Mouse (Mus musculus) limb, embryonic 11.5 days (tissue): ENCODE measurements around the gene Ncs1. TPM values are rescaled to one million over a fixed set of nuclear protein-coding genes. Genes with fewer than 3 reads are reported as not detected.
A peak's percentile ranks its signal among the peaks of the same experiment; 100 is the strongest.

ENCODE experiments used
- ATAC-seq: fragments of 200-750 bp; cut with Nextera tagmentation; 2 replicates; pipeline ENCODE4 v1.8.0; 2017; ENCODE audit warnings: low read depth; ENCODE audit not compliant: insufficient number of reproducible peaks, low FRiP score, low TSS enrichment
- DNase-seq: peaks from one replicate; pipeline ENCODE4 v3.0.0-alpha.2; 2015; ENCODE audit warnings: low spot score
- H3K27ac ChIP-seq: fragments of 300-500 bp; sonication (generic); replicated peaks from 2 replicates; pipeline ENCODE4 v1.5.1; 2014; ENCODE audit warnings: low read depth, mild to moderate bottlenecking, low read length
- H3K27me3 ChIP-seq: fragments of 300-500 bp; sonication (generic); 2 replicates; pipeline ENCODE4 v1.6.1; 2014; ENCODE audit warnings: mild to moderate bottlenecking, low read length, mixed read lengths; ENCODE audit not compliant: control insufficient read depth, insufficient read depth
- H3K36me3 ChIP-seq: fragments of 300-500 bp; sonication (generic); 2 replicates; pipeline ENCODE4 v1.6.1; 2014; ENCODE audit warnings: mild to moderate bottlenecking, low read length, moderate library complexity, mixed read lengths; ENCODE audit not compliant: control insufficient read depth, insufficient read depth
- H3K4me1 ChIP-seq: fragments of 300-500 bp; sonication (generic); 2 replicates; pipeline ENCODE4 v1.6.1; 2014; ENCODE audit warnings: low read length, mixed read lengths; ENCODE audit not compliant: control insufficient read depth, insufficient read depth
- H3K4me2 ChIP-seq: fragments of 300-500 bp; sonication (generic); 2 replicates; pipeline ENCODE4 v1.6.1; 2014; ENCODE audit warnings: low read depth, mild to moderate bottlenecking, moderate library complexity; ENCODE audit not compliant: severe bottlenecking
- H3K4me3 ChIP-seq: fragments of 300-500 bp; sonication (generic); 2 replicates; pipeline ENCODE4 v1.5.1; 2014; ENCODE audit warnings: low read depth, low read length
- H3K9ac ChIP-seq: fragments of 300-500 bp; sonication (generic); 2 replicates; pipeline ENCODE4 v1.6.1; 2014; ENCODE audit warnings: mild to moderate bottlenecking, low read length
- H3K9me3 ChIP-seq: fragments of 300-500 bp; sonication (generic); 2 replicates; pipeline ENCODE4 v1.6.1; 2016; ENCODE audit warnings: low read length; ENCODE audit not compliant: control insufficient read depth
- WGBS: fragments of 180-500 bp; shearing (Covaris S2); extraction: QIAGEN DNeasy Blood & Tissue Kit; methylation state at CpG from one replicate; pipeline ENCODE4 v1.1.7; 2014; 5-methylcytosine and 5-hydroxymethylcytosine counted together
- polyA plus RNA-seq: library from polyadenylated mRNA; unstranded; fragments of >200 nt; fragmentation: Nextera tagmentation; extraction: Ambion mirVana; gene quantifications from 2 replicates; pipeline ENCODE4 v1.2.1, GENCODE M21; 2014

Gene Ncs1
- polyA plus RNA-seq, 1 experiment from 2014 or later, result 59.6 TPM

GRCm38 (mm10) chr2:31221582-31221981, 24.0 kb upstream of the Ncs1 start:
- 79% methylated on average over 5 of the region's 5 CpGs for WGBS
- Histone ChIP-seq H3K27ac (no peak overlapping the region), H3K27me3 (no peaks in the 10 kb centered on the region), H3K4me1 (no peaks in the 10 kb centered on the region), H3K36me3 (no peaks in the 10 kb centered on the region), H3K4me2 (no peak overlapping the region), H3K9ac (no peak overlapping the region), H3K9me3 (no peaks in the 10 kb centered on the region), H3K4me3 (no peak overlapping the region)
- ATAC-seq (no peak), DNase-seq (no peak)

GRCm38 (mm10) chr2:31228768-31229311, 16.8 kb upstream of the Ncs1 start:
- no peak overlapping the region for H3K4me2 ChIP-seq
- no peaks in the 10 kb centered on the region for H3K9me3 ChIP-seq
- no peaks in the 10 kb centered on the region for H3K27me3 ChIP-seq
- no peak overlapping the region for H3K9ac ChIP-seq
- no peaks in the 10 kb centered on the region for H3K4me1 ChIP-seq
- 42% methylated on average over 1 of the region's 1 CpGs for WGBS
- DNase-seq (no peak), ATAC-seq (no peak)
- no peaks in the 10 kb centered on the region for H3K36me3 ChIP-seq
- no peak overlapping the region for H3K27ac ChIP-seq
- H3K4me3 ChIP-seq, result no peak overlapping the region

- no peaks in the 10 kb centered on the region for H3K9me3 ChIP-seq
- ATAC-seq (no peak), DNase-seq (peak; percentile 45)
- WGBS, result 35% methylated on average over 23 of the region's 23 CpGs
- no peaks in the 10 kb centered on the region for H3K27me3 ChIP-seq
- no peaks in the 10 kb centered on the region for H3K4me1 ChIP-seq
- H3K4me3 ChIP-seq, result no peak overlapping the region
- H3K9ac ChIP-seq, result no peak overlapping the region
- H3K4me2 ChIP-seq, result peak overlapping the region; percentile 26; the same call in 1 of the 2 replicates
- no peaks in the 10 kb centered on the region for H3K36me3 ChIP-seq
- no peak overlapping the region for H3K27ac ChIP-seq
Observed at GRCm38 (mm10) chr2:31239203-31239696, 6.4 kb upstream of the Ncs1 start.

- Histone ChIP-seq H3K4me1 (peaks cover 5% of the 10 kb centered on the region; the same call in 1 of the 2 replicates), H3K9me3 (no peaks in the 10 kb centered on the region), H3K4me2 (no peak overlapping the region), H3K27me3 (no peaks in the 10 kb centered on the region), H3K4me3 (no peak overlapping the region), H3K9ac (no peak overlapping the region), H3K36me3 (no peaks in the 10 kb centered on the region), H3K27ac (no peak overlapping the region)
- ATAC-seq (no peak), DNase-seq (no peak)
- 81% methylated on average over 6 of the region's 6 CpGs for WGBS
Observed at GRCm38 (mm10) chr2:31239833-31240232, 5.8 kb upstream of the Ncs1 start.

GRCm38 (mm10) chr2:31241639-31242038, 4.0 kb upstream of the Ncs1 start:
- H3K9me3 ChIP-seq, result no peaks in the 10 kb centered on the region
- H3K4me1 ChIP-seq, result peaks cover 9% of the 10 kb centered on the region
- H3K27ac ChIP-seq, result no peak overlapping the region
- no peaks in the 10 kb centered on the region for H3K27me3 ChIP-seq
- no peak overlapping the region for H3K4me2 ChIP-seq
- ATAC-seq, result no peak
- H3K9ac ChIP-seq, result no peak overlapping the region
- peak; percentile 31 for DNase-seq
- no peaks in the 10 kb centered on the region for H3K36me3 ChIP-seq
- H3K4me3 ChIP-seq, result no peak overlapping the region
- 9% methylated on average over 7 of the region's 7 CpGs for WGBS

DNA sequence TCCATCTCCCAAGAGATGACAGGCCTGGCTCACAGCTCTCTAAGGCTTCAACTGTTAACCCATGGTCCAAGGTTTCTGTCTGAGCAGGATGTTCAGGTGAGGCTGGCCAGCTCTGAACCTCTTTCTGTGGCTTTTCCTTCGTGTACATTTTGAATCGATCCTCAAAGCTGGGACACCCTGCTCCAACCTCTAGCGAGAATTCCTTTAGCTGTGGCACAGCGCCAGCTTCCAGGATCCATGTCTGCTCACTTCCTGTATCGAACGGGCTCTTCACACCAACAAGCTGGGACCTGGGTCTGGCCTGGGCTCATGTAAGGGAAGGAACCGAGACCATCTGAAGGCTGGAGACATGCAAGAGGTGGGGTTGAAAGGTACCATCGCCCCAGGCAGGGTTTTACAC, 1.4 kb upstream of the Ncs1 start:
- H3K27me3 ChIP-seq, result no peaks in the 10 kb centered on the region
- no peak overlapping the region for H3K4me2 ChIP-seq
- H3K27ac ChIP-seq, result no peak overlapping the region
- DNase-seq (no peak), ATAC-seq (no peak)
- no peaks in the 10 kb centered on the region for H3K9me3 ChIP-seq
- 77% methylated on average over 8 of the region's 8 CpGs for WGBS
- no peaks in the 10 kb centered on the region for H3K36me3 ChIP-seq
- H3K9ac ChIP-seq, result no peak overlapping the region
- peaks cover 20% of the 10 kb centered on the region for H3K4me1 ChIP-seq
- no peak overlapping the region for H3K4me3 ChIP-seq

DNA sequence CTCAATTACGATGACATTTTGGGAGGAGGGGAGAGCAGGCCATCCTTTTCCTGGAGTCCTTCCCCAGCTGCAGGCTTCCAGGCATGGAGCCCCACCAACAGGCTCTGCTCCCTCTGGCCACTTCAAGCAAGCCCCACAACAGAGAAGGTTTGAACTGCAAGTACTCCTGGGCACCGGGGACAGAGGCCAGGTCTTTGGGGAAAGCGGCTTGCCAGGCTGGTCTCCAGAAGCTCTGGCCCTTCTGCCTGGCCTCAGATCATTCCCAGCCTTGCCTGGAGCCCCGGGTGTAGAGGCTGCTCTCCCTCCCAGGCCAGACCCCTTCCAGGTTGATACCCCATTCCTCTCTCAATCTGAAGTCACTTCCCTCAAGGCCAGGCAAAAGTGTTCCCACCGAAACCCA, 572 bp upstream of the Ncs1 start:
- peak overlapping the region; percentile 86 for H3K4me3 ChIP-seq
- H3K9ac ChIP-seq, result peak overlapping the region; percentile 94; the same call in 1 of the 2 replicates
- H3K36me3 ChIP-seq, result no peaks in the 10 kb centered on the region
- peak overlapping the region; percentile 84 for H3K4me2 ChIP-seq
- no peak overlapping the region for H3K27ac ChIP-seq
- H3K27me3 ChIP-seq, result no peaks in the 10 kb centered on the region
- DNase-seq, result no peak
- H3K4me1 ChIP-seq, result peaks cover 20% of the 10 kb centered on the region
- WGBS, result 15% methylated on average over 5 of the region's 5 CpGs
- no peaks in the 10 kb centered on the region for H3K9me3 ChIP-seq
- peak; percentile 13; the same call in 1 of the 2 replicates for ATAC-seq

DNA sequence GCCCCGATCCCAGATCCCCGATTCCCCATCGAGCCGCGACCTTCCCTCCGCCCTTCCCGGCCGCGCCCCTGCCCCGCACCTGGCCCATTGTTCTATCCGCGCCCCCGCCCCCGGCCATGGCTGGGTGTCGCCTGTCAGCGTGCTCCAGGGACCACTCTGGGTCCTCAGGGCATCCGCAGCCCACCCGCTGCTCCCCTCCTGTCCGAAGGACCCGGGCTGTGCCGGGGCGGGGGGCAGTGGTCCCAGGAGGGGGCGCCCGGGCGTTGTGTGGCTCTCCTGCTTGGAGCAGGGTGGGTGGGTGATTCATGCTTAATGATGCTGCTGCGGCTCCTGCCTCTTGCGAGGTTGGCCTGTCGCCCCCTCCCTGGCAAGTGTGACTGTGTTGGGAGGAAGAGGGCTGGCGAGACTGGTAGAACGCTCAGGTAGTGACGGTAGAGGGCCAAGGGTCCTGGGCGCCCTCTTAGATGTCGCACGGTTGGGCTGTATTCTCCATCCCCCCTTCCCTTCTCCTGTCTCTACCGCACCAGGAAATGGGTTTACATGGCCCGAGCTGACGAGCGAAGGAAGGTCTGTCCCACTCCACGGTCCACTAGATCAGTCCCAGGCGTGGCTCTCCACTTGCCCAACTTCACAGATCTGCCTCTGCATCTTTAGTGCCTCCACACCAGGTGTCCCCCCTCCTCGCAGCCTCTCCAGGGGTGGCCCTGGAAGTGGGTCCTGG, 788 bp downstream of the Ncs1 start:
- DNase-seq, result peak; percentile 75
- no peaks in the 10 kb centered on the region for H3K27me3 ChIP-seq
- H3K36me3 ChIP-seq, result no peaks in the 10 kb centered on the region
- peak overlapping the region; percentile 94 for H3K9ac ChIP-seq
- peaks cover 20% of the 10 kb centered on the region for H3K4me1 ChIP-seq
- WGBS, result under 1% methylated on average over 41 of the region's 41 CpGs
- peak; percentile 42; the same call in 1 of the 2 replicates for ATAC-seq
- peak overlapping the region; percentile 84 for H3K4me2 ChIP-seq
- H3K27ac ChIP-seq, result peak overlapping the region; percentile 78
- peak overlapping the region; percentile 86 for H3K4me3 ChIP-seq
- no peaks in the 10 kb centered on the region for H3K9me3 ChIP-seq
